Mouse (Mus musculus): Measurements from ENCODE around the gene Draxin. TPM values are rescaled to one million over a fixed set of nuclear protein-coding genes. Genes with fewer than 3 reads are reported as not detected.

Draxin gene
- polyA plus RNA-seq, 1 experiment from 2014 or later = 10.4 TPM

DNA sequence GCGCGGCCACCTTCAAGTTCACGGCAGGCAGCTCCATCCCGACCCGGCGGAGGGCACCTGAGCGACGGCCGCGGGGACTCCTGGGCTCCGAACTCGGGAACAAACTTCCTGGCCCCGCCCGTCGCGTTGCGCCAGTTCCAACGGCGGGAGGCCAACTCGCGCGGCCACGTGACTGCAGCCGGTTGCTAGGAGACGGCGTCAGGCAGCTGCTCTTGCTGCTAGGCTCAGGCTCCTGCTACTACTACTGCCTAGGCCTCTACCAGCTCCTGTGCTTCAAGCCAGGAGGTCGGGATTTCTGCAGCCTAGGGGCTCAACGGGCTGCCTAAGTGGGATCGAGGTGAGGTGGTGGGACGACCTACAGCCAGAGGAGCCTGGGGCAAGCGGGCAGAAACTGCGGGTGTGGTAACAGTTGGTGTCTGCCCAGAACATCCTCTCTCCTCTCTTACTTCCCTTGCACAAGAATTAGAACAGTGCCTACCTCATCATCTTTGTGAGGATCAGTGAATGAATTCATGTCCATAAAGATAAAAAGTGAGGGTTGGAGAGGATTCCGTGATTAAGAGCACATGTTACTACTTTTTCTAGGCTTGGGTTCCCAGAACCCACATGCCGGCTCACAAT, 42.5 kb downstream of the Draxin start, which contains the start of gene Agtrap:
Gene Agtrap (minus strand): TSS at position 125 of the 621 bp plus-strand sequence.
- Histone ChIP-seq H3K4me3 (replicated peaks) (peak within 1 kb of the TSS; percentile 56), H3K27me3 (replicated peaks) (no peaks in the 10 kb centered on the region), H3K4me2 (peak within 1 kb of the TSS; percentile 83), H3K36me3 (no peaks in the 10 kb centered on the region), H3K9me3 (replicated peaks) (no peaks in the 10 kb centered on the region), H3K27ac (replicated peaks) (peak within 1 kb of the TSS; percentile 70), H3K9ac (replicated peaks) (peak within 1 kb of the TSS; percentile 52), H3K4me1 (peaks cover 37% of the 10 kb centered on the region)
- ATAC-seq (ENCODE audit: low FRiP score) = peak; percentile 92
- 4% methylated on average over 34 of the region's 34 CpGs for WGBS

GRCm38 (mm10) chr4:148087091-148087906, 43.2 kb downstream of the Draxin start:
- Histone ChIP-seq H3K9me3 (replicated peaks) (no peaks in the 10 kb centered on the region), H3K4me2 (peak overlapping the region; percentile 83), H3K27me3 (replicated peaks) (no peaks in the 10 kb centered on the region), H3K4me1 (peaks cover 37% of the 10 kb centered on the region), H3K36me3 (no peaks in the 10 kb centered on the region), H3K4me3 (replicated peaks) (peak overlapping the region; percentile 56), H3K27ac (replicated peaks) (0 out of 2 replicates have a peak overlapping the region, but pooled peaks have one; percentile 25), H3K9ac (replicated peaks) (peak overlapping the region; percentile 48)
- peak; percentile 56 for ATAC-seq (ENCODE audit: low FRiP score)
- WGBS = 3% methylated on average over 26 of the region's 30 CpGs

GRCm38 (mm10) chr4:148085907-148086305, 44.6 kb downstream of the Draxin start:
- H3K4me1 ChIP-seq = peaks cover 37% of the 10 kb centered on the region
- H3K36me3 ChIP-seq = no peaks in the 10 kb centered on the region
- no peak overlapping the region for H3K27ac ChIP-seq (replicated peaks)

GRCm38 (mm10) chr4:148085131-148085906, 45.2 kb downstream of the Draxin start:
- Histone ChIP-seq H3K9me3 (replicated peaks) (no peaks in the 10 kb centered on the region), H3K9ac (replicated peaks) (no peak overlapping the region), H3K4me3 (replicated peaks) (no peak overlapping the region), H3K4me1 (peaks cover 37% of the 10 kb centered on the region), H3K36me3 (no peaks in the 10 kb centered on the region), H3K27ac (replicated peaks) (no peak overlapping the region), H3K27me3 (replicated peaks) (no peaks in the 10 kb centered on the region), H3K4me2 (no peak overlapping the region)
- WGBS = 44% methylated on average over 10 of the region's 10 CpGs
- no peak for ATAC-seq (ENCODE audit: low FRiP score)

More at GRCm38 (mm10) chr4:148085907-148086305, 44.6 kb downstream of the Draxin start:
- no peaks in the 10 kb centered on the region for H3K27me3 ChIP-seq (replicated peaks)
- no peak overlapping the region for H3K9ac ChIP-seq (replicated peaks)
- no peak overlapping the region for H3K4me3 ChIP-seq (replicated peaks)
- no peaks in the 10 kb centered on the region for H3K9me3 ChIP-seq (replicated peaks)
- no peak for ATAC-seq (ENCODE audit: low FRiP score)
- H3K4me2 ChIP-seq = no peak overlapping the region
- WGBS = 82% methylated on average over 3 of the region's 3 CpGs

DNA sequence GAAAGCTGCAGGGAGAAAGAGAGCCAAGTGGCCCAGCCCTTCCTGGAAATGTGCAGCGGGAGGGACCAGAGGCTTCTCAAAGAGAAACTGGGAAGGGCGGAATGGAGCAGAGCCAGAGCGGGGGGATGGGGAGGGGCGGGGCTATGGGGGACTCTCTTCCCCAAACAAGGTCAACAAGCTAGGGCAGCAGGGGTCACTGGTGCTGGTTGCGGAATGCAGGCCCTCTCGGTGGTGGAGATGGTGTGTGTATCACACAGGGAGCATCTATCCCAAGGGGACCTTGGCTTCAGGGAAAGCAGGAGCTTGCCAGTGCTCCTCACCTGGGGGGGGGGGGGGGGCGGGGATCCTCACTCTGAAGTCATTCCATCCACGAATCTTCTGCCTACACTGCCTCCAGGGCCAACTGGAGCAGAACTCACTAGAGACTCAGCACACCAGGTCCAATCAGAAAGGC, 46.2 kb downstream of the Draxin start:
- H3K36me3 ChIP-seq = no peaks in the 10 kb centered on the region
- H3K27ac ChIP-seq (replicated peaks) = no peak overlapping the region
- no peaks in the 10 kb centered on the region for H3K27me3 ChIP-seq (replicated peaks)
- H3K4me3 ChIP-seq (replicated peaks) = no peak overlapping the region
- 21% methylated on average over 7 of the region's 8 CpGs for WGBS
- H3K9ac ChIP-seq (replicated peaks) = no peak overlapping the region
- no peak overlapping the region for H3K4me2 ChIP-seq
- no peaks in the 10 kb centered on the region for H3K9me3 ChIP-seq (replicated peaks)
- peaks cover 37% of the 10 kb centered on the region for H3K4me1 ChIP-seq
- ATAC-seq (ENCODE audit: low FRiP score) = no peak

DNA sequence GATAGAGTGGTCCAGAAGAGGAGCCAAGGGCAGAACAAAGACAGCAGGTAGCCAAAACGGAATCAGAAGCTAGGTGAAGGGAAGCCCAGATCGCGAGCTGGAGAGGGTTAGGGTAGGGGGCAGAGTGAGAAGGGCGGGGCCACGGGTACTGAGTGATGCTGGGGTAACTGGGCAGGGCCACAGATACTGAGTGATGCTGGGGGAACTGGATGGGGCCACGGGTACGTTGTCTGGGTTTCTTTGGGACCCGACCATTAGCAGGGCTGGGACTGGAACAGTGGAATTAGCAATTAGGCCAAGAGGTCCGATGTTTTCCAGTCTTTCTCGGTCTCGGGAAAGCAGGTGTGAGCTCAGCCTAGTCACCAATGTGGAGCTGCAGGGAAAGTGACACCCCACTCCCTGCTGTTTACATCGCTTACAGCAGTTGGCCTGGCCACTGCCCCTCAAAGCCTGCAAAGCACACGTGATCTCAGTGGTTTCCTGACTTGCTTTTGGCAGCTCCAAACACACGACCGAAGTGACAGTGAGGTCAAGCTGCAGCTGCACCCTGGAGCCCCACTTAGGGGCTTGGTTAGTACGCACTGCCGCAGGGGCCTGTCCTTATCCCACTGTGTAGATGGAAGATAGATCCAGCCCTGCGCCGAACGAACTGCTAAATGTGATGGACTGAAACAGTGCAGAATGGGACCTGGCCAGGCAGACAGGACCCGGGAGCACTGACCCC, 47.2 kb downstream of the Draxin start:
- Histone ChIP-seq H3K27ac (replicated peaks) (no peak overlapping the region), H3K4me2 (no peak overlapping the region), H3K36me3 (no peaks in the 10 kb centered on the region), H3K4me3 (replicated peaks) (no peak overlapping the region), H3K9me3 (replicated peaks) (no peaks in the 10 kb centered on the region), H3K4me1 (peaks cover 32% of the 10 kb centered on the region), H3K9ac (replicated peaks) (no peak overlapping the region), H3K27me3 (replicated peaks) (no peaks in the 10 kb centered on the region)
- 64% methylated on average over 21 of the region's 21 CpGs for WGBS
- no peak for ATAC-seq (ENCODE audit: low FRiP score)

DNA sequence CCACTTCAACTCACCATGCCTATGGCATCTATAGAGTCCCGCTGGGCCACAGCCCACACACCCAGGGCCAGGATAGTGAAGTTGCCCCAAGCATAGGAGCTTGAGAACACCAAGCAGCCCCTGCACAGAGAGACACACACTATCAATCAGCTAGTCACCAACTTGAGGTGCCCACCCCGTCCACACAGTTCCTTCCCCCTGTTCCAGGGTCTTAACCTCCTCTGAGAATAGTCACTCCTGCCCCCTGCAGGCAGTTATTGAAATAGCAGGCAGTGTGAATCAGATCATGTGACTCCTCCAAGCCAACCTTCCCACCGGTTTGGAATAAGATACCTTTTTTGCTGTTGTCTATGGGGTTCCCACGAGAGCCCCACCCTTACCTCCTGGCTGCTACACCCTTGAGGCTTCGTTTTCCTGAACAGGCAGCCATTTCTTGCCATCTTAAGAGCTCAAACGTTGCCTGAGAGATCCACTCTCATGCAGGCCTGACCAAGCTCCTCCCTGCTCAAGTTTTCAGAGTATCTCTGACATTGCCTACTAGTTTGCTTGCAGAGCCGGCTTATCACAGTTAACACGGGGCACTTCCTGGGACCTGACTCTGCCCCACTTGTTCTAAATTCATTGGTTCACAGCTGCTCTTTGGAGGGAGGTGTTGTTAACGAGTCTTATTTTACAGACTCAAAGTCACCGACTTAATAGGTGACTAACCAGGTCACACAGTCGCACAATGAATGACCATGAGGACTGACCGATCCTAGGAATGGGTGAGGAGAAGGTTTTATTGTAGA, 48.0 kb downstream of the Draxin start:
- Histone ChIP-seq H3K27me3 (replicated peaks) (no peaks in the 10 kb centered on the region), H3K4me2 (no peak overlapping the region), H3K4me1 (peaks cover 24% of the 10 kb centered on the region), H3K9me3 (replicated peaks) (no peaks in the 10 kb centered on the region), H3K4me3 (replicated peaks) (no peak overlapping the region), H3K27ac (replicated peaks) (no peak overlapping the region), H3K36me3 (no peaks in the 10 kb centered on the region), H3K9ac (replicated peaks) (no peak overlapping the region)
- WGBS = 52% methylated on average over 12 of the region's 12 CpGs
- ATAC-seq (ENCODE audit: low FRiP score) = no peak

DNA sequence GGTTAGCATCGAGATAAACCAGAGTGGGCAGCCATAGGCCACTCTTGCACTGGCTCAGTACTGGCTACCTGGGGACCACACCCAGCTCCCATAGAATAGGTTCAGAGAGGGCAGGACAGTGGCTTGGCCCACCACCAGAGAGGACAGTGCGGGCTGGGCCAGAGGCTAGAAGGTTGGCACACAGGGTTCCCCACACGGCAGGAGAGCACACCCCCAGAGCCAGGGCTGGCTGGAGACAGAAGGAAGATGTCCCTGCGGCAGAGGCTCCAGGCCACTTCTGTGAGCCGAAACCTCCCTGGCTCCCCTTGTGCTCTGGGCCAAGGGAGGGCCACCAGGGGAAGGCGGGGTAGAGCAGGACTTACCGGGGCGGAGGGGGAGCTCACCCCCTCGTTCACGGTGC, 49.3 kb downstream of the Draxin start:
- Histone ChIP-seq H3K9me3 (replicated peaks) (no peaks in the 10 kb centered on the region), H3K4me3 (replicated peaks) (no peak overlapping the region), H3K36me3 (no peaks in the 10 kb centered on the region), H3K4me1 (peaks cover 14% of the 10 kb centered on the region), H3K4me2 (no peak overlapping the region), H3K9ac (replicated peaks) (no peak overlapping the region), H3K27ac (replicated peaks) (no peak overlapping the region), H3K27me3 (replicated peaks) (no peaks in the 10 kb centered on the region)
- ATAC-seq (ENCODE audit: low FRiP score) = no peak
- WGBS = 95% methylated on average over 10 of the region's 10 CpGs

GRCm38 (mm10) chr4:148080597-148080973, 49.9 kb downstream of the Draxin start:
- Histone ChIP-seq H3K9me3 (replicated peaks) (no peaks in the 10 kb centered on the region), H3K27ac (replicated peaks) (no peak overlapping the region), H3K4me2 (no peak overlapping the region), H3K36me3 (no peaks in the 10 kb centered on the region), H3K4me1 (peaks cover 14% of the 10 kb centered on the region), H3K27me3 (replicated peaks) (no peaks in the 10 kb centered on the region), H3K9ac (replicated peaks) (no peak overlapping the region), H3K4me3 (replicated peaks) (no peak overlapping the region)
- no peak for ATAC-seq (ENCODE audit: low FRiP score)
- WGBS = 79% methylated on average over 1 of the region's 1 CpGs

DNA sequence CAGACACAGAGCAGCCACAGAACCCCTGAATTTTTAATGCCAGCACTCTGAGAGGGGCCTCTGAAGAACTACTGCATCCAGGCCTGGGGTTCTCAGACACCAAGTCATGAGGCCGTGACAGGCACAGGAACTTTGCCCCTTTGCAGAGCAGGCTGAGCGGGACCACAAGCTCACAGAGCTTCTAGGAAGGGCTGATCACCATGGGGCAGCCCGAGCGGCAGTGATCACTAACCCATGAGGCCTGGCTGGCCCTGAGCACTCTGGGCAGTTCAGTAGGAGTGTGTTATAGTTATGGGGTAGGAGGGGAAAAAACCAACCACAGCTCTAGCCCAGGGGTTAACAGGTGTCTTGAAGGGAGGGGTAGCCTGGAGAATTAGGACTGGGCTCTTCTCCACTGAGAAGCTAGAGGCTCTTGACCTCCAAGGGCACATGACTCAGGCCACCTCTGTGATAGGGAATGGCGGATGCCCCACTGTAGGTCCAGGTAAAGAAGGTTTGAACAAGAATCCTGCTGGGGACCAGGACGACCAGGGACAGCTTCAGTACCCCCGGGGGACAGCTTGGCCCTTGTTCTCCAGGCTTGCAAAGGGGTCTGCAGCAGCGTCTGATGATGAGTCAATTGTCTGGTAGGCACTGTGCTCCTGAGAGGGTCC, 50.4 kb downstream of the Draxin start:
- no peak overlapping the region for H3K9ac ChIP-seq (replicated peaks)
- H3K4me1 ChIP-seq = peaks cover 19% of the 10 kb centered on the region
- ATAC-seq (ENCODE audit: low FRiP score) = no peak
- H3K4me2 ChIP-seq = no peak overlapping the region
- no peaks in the 10 kb centered on the region for H3K27me3 ChIP-seq (replicated peaks)
- 87% methylated on average over 8 of the region's 8 CpGs for WGBS
- H3K9me3 ChIP-seq (replicated peaks) = no peaks in the 10 kb centered on the region
- H3K4me3 ChIP-seq (replicated peaks) = no peak overlapping the region
- no peak overlapping the region for H3K27ac ChIP-seq (replicated peaks)
- no peaks in the 10 kb centered on the region for H3K36me3 ChIP-seq

All from neural tube, embryonic 15.5 days (tissue).